Mouse (Mus musculus) embryonic facial prominence, embryonic 12.5 days (tissue): ENCODE results near the gene Aifm2. TPM values are rescaled to one million over a fixed set of nuclear protein-coding genes. Genes with fewer than 3 reads are reported as not detected.

Experiments used
- ATAC-seq: fragments of 200-750 bp; cut with Nextera tagmentation; 2 replicates; pipeline ENCODE4 v1.8.0; 2017; ENCODE audit not compliant: insufficient number of reproducible peaks, insufficient read depth, low FRiP score, low TSS enrichment
- H3K27ac ChIP-seq: fragments of 300-500 bp; sonication (generic); 2 replicates; pipeline ENCODE4 v1.5.1; 2016; ENCODE audit warnings: mild to moderate bottlenecking
- H3K27me3 ChIP-seq: fragments of 300-500 bp; sonication (generic); 2 replicates; pipeline ENCODE4 v1.6.1; 2016; ENCODE audit warnings: mild to moderate bottlenecking, moderate library complexity
- H3K36me3 ChIP-seq: fragments of 300-500 bp; sonication (generic); 2 replicates; pipeline ENCODE4 v1.6.1; 2016; ENCODE audit warnings: mild to moderate bottlenecking
- H3K4me1 ChIP-seq: fragments of 300-500 bp; sonication (generic); 2 replicates; pipeline ENCODE4 v1.6.1; 2016
- H3K4me2 ChIP-seq: fragments of 300-500 bp; sonication (generic); replicated peaks from 2 replicates; pipeline ENCODE4 v1.6.1; 2016; ENCODE audit warnings: mild to moderate bottlenecking, moderate library complexity
- H3K4me3 ChIP-seq: fragments of 300-500 bp; sonication (generic); 2 replicates; pipeline ENCODE4 v1.5.1; 2016; ENCODE audit warnings: mild to moderate bottlenecking
- H3K9ac ChIP-seq: fragments of 300-500 bp; sonication (generic); 2 replicates; pipeline ENCODE4 v1.6.1; 2016; ENCODE audit warnings: mild to moderate bottlenecking, moderate library complexity
- H3K9me3 ChIP-seq: fragments of 300-500 bp; sonication (generic); 2 replicates; pipeline ENCODE4 v1.6.1; 2016; ENCODE audit warnings: mild to moderate bottlenecking, moderate library complexity
- WGBS: fragments of 180-500 bp; shearing (Covaris S2); methylation state at CpG from one replicate; pipeline ENCODE4 v1.1.7; 2016; 5-methylcytosine and 5-hydroxymethylcytosine counted together
- microRNA-seq: library from miRNA; unstranded; fragments of <30 nt; microRNA quantifications from one replicate; pipeline ENCODE4, GENCODE M21; 2017
- polyA plus RNA-seq: library from polyadenylated mRNA; unstranded; fragments of >200 nt; fragmentation: Nextera tagmentation; extraction: Ambion mirVana; gene quantifications from 2 replicates; pipeline ENCODE4 v1.2.1, GENCODE M21; 2016

Aifm2 gene
- polyA plus RNA-seq, 1 experiment from 2014 or later = 13.4 TPM

DNA sequence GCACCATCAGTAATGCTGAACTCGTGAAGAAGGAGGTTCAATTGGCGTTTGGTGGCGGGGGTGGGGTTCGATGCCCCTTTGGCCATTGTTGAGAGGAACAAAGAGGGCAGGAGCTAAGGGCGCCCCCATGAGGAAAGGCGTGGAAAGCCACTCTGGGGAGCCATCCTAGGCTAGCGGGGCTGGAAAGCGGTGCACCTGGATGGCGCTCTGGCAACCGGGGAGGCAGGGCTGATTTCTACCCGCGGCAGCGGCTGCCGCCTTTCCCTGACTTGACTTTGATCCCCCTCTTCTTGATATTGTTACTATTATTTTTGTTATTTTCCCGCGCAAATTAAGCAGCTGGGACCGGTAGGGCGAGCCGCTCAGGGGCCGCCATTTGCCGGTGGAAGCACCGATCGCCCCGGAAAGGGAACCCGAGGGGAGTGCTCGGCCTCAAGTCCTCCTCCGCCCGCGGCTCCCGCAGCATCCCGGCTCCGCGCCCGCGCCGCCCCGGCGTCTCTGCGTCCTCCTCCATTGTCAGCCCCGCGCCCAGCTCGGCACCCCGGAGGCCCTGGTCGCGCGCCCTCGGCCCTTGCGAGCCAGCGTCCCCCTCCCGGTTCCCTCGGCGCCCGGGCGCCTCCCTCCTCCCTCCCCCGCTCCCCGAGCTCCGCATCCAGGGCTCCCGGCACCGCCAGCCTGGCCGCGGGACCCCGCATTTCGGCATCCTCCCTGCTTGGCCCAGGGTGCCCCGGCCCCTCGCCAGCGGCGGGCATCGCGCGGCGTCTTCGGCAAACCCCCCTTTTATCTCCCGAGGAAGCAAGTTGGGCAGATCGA lies 67.9 kb downstream of the Aifm2 start:
- peak; percentile 54 for ATAC-seq
- WGBS = under 1% methylated on average over 73 of the region's 74 CpGs
- H3K4me2 ChIP-seq = peak overlapping the region; percentile 69
- peak overlapping the region; percentile 97 for H3K4me3 ChIP-seq
- no peaks in the 10 kb centered on the region for H3K27me3 ChIP-seq
- peaks cover 27% of the 10 kb centered on the region for H3K4me1 ChIP-seq
- peak overlapping the region; percentile 100 for H3K9ac ChIP-seq
- H3K36me3 ChIP-seq = no peaks in the 10 kb centered on the region
- H3K9me3 ChIP-seq = no peaks in the 10 kb centered on the region
- peak overlapping the region; percentile 99 for H3K27ac ChIP-seq

GRCm38 (mm10) chr10:61783621-61784251 lies 68.7 kb downstream of the Aifm2 start, which contains the start of gene H2afy2:
Gene H2afy2 (minus strand): TSS chr10:61784147.
- Histone ChIP-seq H3K9ac (peak within 1 kb of the TSS; percentile 100), H3K27me3 (no peaks in the 10 kb centered on the region), H3K36me3 (no peaks in the 10 kb centered on the region), H3K4me1 (peaks cover 27% of the 10 kb centered on the region), H3K4me2 (peak within 1 kb of the TSS; percentile 69), H3K27ac (peak within 1 kb of the TSS; percentile 99), H3K9me3 (no peaks in the 10 kb centered on the region), H3K4me3 (peak within 1 kb of the TSS; percentile 97)
- peak; percentile 85 for ATAC-seq
- WGBS = under 1% methylated on average over 50 of the region's 50 CpGs

DNA sequence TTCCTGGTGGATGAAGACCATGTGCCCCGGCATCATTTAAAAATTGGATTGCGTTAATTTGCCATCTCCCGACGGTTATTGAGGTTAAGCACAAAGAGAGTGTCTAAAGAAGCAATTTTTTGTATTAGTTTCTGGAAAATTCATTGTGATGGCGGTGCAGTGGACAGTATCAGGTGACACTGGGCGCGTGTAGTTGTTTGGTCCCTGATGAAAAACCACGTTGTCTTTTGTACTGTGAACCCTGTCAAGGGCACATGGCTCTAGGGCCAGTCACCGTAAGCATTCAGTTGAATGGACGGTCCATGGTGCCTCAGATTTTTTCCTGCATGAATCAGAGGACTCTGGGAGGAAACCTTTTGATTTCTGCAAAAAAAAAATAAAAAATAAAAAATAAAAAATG lies 69.4 kb downstream of the Aifm2 start:
- Histone ChIP-seq H3K36me3 (no peaks in the 10 kb centered on the region), H3K4me1 (peaks cover 27% of the 10 kb centered on the region), H3K27me3 (no peaks in the 10 kb centered on the region), H3K4me3 (peak overlapping the region; percentile 97), H3K4me2 (peak overlapping the region; percentile 69), H3K27ac (peak overlapping the region; percentile 99), H3K9me3 (no peaks in the 10 kb centered on the region), H3K9ac (peak overlapping the region; percentile 100)
- WGBS = 6% methylated on average over 10 of the region's 10 CpGs
- ATAC-seq = no peak

DNA sequence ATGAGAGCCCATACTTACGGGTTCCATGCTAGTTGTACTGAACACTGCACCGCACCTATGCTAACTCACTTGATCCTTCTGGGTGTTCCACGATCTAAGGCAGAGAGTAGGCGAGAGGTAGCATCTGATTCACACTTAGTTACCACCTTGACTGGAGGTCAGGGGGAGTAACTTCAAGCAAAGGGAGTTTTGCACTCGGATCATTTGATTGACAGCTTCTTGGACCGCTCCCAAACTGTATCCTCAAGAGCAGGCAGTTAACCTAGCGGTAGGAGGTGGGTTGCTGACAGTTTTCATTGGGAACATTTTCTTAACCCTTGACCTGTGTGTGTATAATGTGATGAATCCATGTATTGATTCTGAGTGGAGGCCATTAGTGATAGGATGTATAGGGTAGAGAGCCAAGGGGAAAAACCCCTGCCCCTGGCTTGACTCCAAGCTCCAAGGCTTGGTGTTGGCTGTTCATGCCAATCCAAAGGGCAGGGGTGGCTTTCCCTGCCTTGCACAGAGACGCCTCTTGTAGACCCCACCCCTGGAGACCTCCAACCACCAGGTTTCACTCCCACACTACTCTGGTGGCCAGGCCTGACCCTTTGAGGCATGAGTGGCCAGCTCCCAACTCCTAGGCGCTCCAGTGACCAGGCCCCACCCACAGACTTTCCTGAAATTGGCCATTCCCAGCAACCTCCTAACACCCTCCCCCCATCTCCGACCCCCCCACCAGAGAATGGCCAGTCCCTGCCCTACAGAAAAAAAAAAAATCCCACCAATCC lies 72.7 kb downstream of the Aifm2 start:
- no peak for ATAC-seq
- H3K9ac ChIP-seq = no peak overlapping the region
- H3K36me3 ChIP-seq = no peaks in the 10 kb centered on the region
- no peak overlapping the region for H3K4me2 ChIP-seq
- H3K9me3 ChIP-seq = no peaks in the 10 kb centered on the region
- H3K27ac ChIP-seq = no peak overlapping the region
- 79% methylated on average over 10 of the region's 10 CpGs for WGBS
- no peaks in the 10 kb centered on the region for H3K27me3 ChIP-seq
- H3K4me3 ChIP-seq = no peak overlapping the region
- peaks cover 11% of the 10 kb centered on the region for H3K4me1 ChIP-seq

DNA sequence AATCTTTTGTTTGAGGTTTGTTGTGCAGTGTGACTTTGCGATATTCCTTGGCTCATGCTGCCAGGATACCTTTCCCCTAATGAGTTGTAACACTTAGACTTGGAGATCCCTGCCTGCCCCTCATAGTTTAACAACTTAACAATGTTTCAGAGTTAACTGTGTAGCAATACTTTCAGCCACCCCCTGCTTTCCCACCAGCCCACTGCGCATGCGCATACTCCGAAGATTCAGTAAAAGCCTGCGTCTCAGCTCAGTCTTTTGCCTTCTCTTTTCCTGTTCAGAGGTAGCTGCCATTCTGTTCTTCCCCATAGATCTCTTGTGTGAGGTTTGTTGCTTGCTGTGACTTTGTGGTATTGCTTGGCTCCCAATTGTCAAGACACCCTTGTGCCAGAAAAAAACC lies 73.4 kb downstream of the Aifm2 start:
- Histone ChIP-seq H3K27ac (no peak overlapping the region), H3K9me3 (no peaks in the 10 kb centered on the region), H3K4me2 (no peak overlapping the region), H3K27me3 (no peaks in the 10 kb centered on the region), H3K36me3 (no peaks in the 10 kb centered on the region), H3K9ac (no peak overlapping the region), H3K4me1 (peaks cover 11% of the 10 kb centered on the region), H3K4me3 (no peak overlapping the region)
- no peak for ATAC-seq
- WGBS = 98% methylated on average over 5 of the region's 5 CpGs

Small RNA genes within 50 kb of the gene (microRNA-seq; reads per million reads assigned to microRNA genes)
- gene Mir5108 = not detected

Other genes with a start within 250 kb of the Aifm2 start
- 10.9 and 12.7 TPM in 2 replicates for gene Lrrc20, start 239.5 kb upstream of the Aifm2 start, polyA plus RNA-seq
- not detected in 2 replicates for gene Npffr1, start 119.8 kb upstream of the Aifm2 start, polyA plus RNA-seq
- 215 and 221 TPM in 2 replicates for gene Ppa1, start 66.7 kb upstream of the Aifm2 start, polyA plus RNA-seq
- gene Sar1a, start 35.0 kb upstream of the Aifm2 start, polyA plus RNA-seq = 253 and 257 TPM in 2 replicates
- 46.8 and 48.0 TPM in 2 replicates for gene Tysnd1, start 19.7 kb upstream of the Aifm2 start, polyA plus RNA-seq
- gene H2afy2, start 68.9 kb downstream of the Aifm2 start, polyA plus RNA-seq = 383 and 385 TPM in 2 replicates